Mouse (Mus musculus): ENCODE data around the gene Kirrel3.

The Kirrel3 gene

GRCm38 (mm10) chr9:34507164-34507563 is 21.5 kb downstream of the Kirrel3 start:
- DNase-seq (ENCODE audit: low spot score) = no peak

DNA sequence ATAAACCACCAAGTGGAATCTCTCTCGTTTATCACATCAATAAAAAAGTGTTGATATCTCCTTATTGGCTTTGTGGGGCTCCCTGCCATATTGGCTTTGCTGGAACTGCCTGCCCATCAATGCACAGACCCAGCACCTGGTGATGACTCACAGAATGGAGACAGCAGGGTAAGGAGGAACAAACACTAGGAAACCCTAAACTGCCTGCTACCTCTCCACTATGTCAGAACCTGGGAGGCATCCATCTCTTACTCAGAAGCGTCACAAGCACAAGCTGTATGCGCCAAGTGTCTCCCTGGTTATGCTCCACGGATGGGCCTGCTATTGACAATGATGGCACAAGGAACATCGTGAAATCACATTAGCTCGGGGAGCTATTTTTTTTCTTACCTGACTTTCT is 33.2 kb downstream of the Kirrel3 start:
- no peak for DNase-seq (ENCODE audit: low spot score)

GRCm38 (mm10) chr9:34520234-34520950 is 34.7 kb downstream of the Kirrel3 start:
- no peak for DNase-seq (ENCODE audit: low spot score)

DNA sequence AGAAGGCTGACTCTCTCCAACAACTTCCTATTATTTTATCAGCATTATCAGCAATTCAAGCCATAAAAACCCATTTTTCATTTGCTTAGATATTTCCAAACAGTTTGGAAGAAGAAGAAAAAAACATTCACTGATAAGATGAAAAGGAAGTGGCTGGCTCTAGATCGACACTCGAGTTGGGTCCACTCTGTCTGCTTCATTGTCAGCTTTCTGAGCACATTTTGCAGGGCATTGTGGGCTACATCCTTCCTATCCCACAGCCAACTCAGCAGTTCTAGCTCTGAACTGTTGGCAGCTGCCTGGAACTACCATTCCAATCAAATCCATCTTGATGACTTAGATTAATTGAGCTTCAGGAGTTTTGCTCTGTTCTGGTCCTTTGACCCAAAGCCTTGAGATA is 40.0 kb downstream of the Kirrel3 start:
- no peak for DNase-seq (ENCODE audit: low spot score)

- no peak for DNase-seq (ENCODE audit: low spot score)
Observed at GRCm38 (mm10) chr9:34538591-34539335, 53.1 kb downstream of the Kirrel3 start.

- no peak for DNase-seq (ENCODE audit: low spot score)
Observed at GRCm38 (mm10) chr9:34541908-34542307, 56.2 kb downstream of the Kirrel3 start.

- no peak for DNase-seq (ENCODE audit: low spot score)
Observed at GRCm38 (mm10) chr9:34555699-34556098, 70.0 kb downstream of the Kirrel3 start.

DNA sequence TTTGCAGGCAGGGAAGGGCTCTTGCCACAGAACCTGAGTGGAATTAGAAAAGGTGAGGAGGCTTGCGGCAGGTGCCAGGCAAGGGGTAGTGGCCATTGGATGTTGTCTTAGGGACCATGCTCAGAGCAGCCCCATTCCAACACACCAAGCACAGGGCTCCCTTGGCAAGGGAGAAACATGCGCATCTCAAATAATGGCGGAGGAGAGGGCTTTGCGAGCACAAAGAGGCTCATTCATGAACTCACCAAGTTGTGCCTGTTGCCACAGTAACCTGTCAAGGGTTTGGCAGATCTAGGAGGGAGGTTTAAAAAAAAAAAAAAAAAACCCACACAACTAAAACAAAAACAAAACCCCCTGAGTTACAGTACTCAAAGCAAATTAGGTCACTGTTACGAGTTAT is 72.2 kb downstream of the Kirrel3 start:
- DNase-seq (ENCODE audit: low spot score) = no peak

GRCm38 (mm10) chr9:34558291-34558899 is 72.7 kb downstream of the Kirrel3 start:
- DNase-seq (ENCODE audit: low spot score) = no peak

GRCm38 (mm10) chr9:34559102-34559501 is 73.4 kb downstream of the Kirrel3 start:
- DNase-seq (ENCODE audit: low spot score) = no peak

GRCm38 (mm10) chr9:34561281-34561680 is 75.6 kb downstream of the Kirrel3 start:
- no peak for DNase-seq (ENCODE audit: low spot score)

GRCm38 (mm10) chr9:34562437-34563000 is 76.8 kb downstream of the Kirrel3 start:
- no peak for DNase-seq (ENCODE audit: low spot score)

- DNase-seq (ENCODE audit: low spot score) = no peak
Observed at GRCm38 (mm10) chr9:34573906-34574305, 88.2 kb downstream of the Kirrel3 start.

GRCm38 (mm10) chr9:34574611-34575010 is 88.9 kb downstream of the Kirrel3 start:
- no peak for DNase-seq (ENCODE audit: low spot score)

DNA sequence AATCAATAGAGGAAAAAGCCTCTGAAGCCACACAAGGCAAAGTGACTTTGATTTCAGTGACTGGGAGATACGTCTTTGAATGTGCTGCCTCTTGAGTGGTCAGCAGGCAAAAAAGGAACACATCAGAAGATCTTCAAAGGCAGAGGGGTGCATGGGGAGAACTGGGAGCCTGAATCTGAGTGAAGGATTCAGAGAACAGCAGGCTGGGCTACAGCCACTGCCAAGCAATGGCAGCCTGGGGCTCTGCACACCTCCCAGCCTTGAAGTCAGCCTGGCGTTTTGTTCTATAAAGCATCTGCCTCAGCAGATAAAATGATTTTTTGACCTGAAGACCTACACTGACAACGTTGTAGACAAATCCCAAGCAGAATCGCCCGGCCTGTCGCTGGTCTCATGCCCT is 93.5 kb downstream of the Kirrel3 start:
- no peak for DNase-seq (ENCODE audit: low spot score)

GRCm38 (mm10) chr9:34580059-34580458 is 94.4 kb downstream of the Kirrel3 start:
- DNase-seq (ENCODE audit: low spot score) = no peak

- no peak for DNase-seq (ENCODE audit: low spot score)
Observed at GRCm38 (mm10) chr9:34582496-34582895, 96.8 kb downstream of the Kirrel3 start.

DNA sequence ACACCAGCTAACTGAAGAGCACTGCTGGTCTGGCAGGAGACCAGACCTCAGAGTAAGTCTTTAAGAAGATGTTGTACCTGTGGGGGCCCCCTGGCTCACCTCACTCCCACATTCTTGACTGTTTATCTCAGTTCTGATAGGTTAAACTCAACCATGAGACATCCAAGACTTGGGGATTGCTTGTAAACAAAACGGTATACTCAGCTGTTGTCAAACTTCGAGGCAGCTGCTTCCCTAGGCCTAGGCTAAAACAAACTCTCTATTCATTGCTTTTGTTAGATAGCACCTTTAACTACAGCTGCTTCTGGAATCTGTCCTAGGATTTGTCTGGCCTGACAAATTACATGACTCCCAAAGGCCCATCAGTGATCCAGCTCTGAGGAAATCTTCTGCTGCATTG is 99.8 kb downstream of the Kirrel3 start:
- DNase-seq (ENCODE audit: low spot score) = no peak

DNA sequence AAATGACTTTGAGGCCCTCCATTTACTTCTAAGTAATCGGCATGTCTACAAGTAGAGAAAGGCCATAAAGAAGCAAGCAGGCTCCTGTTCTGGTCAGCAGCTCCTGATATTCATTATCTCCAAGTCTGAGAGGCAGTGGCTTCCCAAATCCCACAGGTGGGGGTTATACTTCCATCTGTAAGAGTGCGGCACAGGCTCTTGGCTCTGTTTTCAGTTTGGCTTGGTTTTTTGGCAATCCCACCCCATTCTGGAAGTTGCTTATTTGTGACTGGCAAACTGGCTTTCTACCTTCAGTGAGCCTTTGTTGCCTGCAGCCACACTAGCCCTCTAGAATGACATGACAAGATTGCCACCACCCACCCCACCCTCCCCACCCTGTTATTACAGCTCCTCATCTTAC is 100.4 kb downstream of the Kirrel3 start:
- no peak for DNase-seq (ENCODE audit: low spot score)

- no peak for DNase-seq (ENCODE audit: low spot score)
Observed at GRCm38 (mm10) chr9:34589799-34590198, 104.1 kb downstream of the Kirrel3 start.

- no peak for DNase-seq (ENCODE audit: low spot score)
Observed at GRCm38 (mm10) chr9:34592073-34592610, 106.4 kb downstream of the Kirrel3 start.

DNA sequence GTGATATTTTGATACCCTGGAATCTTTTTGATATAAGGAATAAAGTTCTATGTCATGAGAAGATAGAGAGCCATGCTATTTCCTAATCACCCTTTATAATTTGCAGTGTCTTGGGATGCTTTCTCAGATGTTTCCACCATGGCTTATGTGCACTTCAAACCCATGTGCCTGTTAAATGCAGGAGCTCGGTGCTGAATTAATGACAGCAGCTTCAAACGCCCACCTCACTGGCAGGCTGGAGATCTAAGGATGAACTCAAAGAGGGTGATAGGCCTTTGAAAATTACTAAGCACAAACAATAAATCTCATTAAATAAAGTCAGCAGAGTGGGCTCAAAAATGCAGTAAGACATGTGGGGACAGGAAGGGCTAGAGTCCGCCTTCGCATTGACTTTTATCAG is 108.2 kb downstream of the Kirrel3 start:
- no peak for DNase-seq (ENCODE audit: low spot score)

GRCm38 (mm10) chr9:34600326-34600725 is 114.6 kb downstream of the Kirrel3 start:
- no peak for DNase-seq (ENCODE audit: low spot score)

Data from ovary, postnatal 36 days (tissue).